Mouse (Mus musculus) liver, adult (tissue): ENCODE measurements around the gene Apopt1.

Experiments used
- GATA4 ChIP-seq: IDR thresholded peaks from 2 replicates; pipeline ENCODE4 v1.6.1; 2014; ENCODE audit warnings: mild to moderate bottlenecking, low read length; ENCODE audit not compliant: insufficient replicate concordance

Apopt1 gene

DNA sequence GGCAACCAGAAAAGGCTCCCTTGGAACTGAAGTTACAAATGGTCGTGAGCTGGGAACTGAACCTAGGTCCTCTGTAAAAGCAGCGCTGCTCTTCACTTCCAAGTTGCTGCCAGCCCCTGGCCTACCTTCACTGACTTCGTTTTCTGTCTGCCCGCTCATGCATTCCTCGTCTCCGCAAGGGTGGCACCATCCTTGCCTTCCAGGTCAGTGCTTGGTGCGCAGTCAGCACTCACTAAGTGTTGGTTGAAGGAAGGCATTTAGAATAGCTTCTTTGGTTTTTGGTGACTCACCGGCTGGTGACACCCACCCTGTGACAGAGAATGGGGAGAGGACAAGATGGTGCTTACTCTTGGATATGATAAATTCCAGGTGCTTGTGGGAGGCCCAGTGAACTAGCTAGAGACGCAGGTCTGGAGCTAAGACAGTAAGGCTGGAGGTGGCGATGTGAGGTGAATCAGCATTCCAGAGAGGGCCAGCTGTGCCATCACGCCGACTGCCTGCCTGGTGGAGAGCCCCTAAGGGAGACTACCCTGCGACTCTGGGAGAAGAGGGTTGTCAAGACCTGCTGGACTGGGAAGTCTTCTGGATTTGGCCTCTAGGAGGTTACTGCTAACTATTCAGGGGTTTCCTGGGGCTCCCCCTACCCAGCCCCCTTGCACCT, 49.7 kb downstream of the Apopt1 start:
- TF ChIP-seq GATA4, result no peak

DNA sequence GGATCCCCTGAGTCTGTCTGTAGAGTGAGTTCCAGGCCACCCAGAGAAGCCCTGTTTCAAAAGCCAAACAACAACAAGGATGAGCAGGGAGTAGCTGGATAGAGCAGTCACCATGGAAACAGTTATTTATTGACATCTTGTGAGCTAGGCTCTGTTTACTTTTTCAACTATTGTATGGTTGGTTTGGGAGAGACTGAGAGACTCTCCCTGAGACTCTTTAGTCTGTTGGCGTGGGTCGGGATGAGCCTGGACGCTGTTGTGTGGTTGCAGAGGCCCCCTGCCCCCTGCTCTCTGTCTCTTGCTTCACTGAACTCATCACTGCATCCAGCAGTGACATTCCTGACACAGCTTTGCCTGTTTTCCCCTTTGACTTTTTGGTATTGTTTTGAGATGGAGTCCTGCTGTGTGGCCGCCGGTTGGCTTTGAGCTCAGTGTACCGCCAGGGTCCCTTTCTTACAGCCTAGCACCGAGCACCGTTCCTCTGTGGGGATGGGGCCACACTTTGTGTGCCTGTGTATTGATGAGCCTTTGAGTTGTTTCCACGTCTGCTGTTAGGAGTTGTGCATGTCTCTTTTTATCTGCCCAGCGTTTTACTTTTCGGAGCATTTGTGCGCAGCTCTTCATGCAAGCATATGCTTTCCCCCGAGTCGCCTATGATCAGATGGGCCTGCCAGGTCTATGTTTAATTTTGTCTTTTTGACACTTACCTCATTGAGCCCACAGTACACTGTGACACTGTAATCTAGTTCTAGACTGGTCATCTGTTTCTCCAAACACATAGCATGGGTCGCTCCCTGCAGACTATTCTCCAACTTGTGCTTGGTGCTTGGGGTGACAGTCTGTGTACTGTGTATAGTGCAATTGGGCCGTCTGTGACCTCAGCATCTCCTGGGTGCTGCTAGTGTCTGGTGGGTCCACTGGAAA, 53.5 kb downstream of the Apopt1 start:
- no peak for TF ChIP-seq GATA4

DNA sequence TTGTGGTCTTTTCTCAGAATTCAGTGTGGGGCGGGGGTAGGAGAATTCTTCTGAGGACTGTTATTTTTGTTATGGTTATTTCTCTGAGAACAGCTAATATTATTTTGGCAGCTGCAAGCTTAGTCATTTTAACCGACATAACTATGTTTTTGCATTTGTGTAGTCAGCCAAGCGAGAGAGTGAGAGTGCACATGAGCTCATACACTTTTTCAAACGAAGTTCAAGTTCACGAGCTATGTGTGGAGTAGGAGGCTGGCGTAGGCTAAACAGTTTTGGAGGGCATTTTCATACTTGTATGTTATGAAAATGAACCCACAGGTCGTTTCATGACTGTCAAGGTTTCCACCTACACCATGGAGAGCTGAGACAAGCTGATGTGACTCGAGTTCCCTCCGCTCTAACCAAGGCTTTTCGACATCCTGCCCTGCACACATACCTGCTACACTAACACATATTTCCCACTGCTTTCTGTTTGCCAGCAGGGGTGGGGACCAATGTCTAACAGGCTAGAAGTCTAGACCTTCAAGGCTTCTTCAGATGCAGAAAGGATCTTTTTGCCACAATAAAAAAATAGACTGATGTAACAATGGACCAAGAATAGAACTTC, 55.4 kb downstream of the Apopt1 start:
- TF ChIP-seq GATA4, result no peak

DNA sequence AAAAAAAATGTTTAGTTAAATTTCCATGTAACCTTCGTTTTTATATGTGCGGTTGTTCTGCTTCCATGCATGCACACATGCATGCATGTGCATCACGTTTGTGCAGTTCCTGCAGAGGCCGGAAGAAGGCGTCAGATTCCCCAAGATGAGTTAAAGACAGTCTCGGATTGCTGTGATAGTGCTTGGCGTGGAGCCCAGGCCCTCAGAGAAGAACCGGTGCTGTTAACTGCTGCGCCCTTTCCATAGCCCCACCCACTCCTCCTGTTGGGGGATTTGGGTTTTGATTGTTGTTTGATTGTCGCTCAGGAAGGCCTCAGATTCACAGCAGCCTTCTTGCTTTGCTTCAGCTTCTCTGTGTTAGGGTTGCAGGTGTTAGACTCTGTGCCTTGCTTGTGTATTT, 56.2 kb downstream of the Apopt1 start:
- no peak for TF ChIP-seq GATA4

DNA sequence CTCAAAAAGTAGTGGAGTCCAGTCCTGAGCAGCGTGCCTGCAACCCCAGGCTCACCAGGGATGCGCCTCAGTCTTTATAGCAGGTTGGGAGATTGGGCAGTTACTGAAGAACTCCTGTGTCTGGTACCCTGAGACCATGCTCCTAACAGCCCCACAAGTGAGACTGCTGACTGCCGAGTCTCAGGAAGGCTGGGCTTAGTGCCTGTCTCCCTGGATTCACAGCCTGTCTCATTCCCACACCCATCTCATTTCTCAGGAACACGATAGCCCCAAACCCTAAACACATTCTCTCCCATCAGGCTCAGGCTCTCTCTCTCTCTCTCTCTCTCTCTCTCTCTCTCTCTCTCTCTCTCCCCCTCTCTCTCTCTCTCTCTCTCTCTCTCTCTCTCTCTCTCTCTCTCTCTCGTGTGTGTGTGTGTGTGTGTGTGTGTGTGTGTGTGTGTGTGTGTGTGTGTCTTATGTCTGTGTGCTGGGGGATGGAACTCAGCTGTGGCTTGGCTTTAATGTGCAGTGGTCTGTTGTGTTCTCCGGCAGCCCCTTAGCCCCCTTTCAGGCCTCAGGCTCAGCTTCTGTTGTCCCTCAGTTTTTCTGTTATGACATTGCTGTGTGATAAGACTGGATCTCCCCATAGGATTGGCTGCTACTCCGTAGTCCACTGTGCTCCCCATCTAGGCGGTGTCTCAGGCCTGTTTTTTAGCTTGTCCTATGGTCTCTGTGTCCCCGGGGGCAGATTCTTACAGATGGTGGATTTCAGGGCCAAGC, 56.9 kb downstream of the Apopt1 start:
- no peak for TF ChIP-seq GATA4

GRCm38 (mm10) chr12:111770651-111771050, 57.6 kb downstream of the Apopt1 start:
- no peak for TF ChIP-seq GATA4

- TF ChIP-seq GATA4, result no peak
Measured at GRCm38 (mm10) chr12:111774156-111774555, 61.1 kb downstream of the Apopt1 start.

DNA sequence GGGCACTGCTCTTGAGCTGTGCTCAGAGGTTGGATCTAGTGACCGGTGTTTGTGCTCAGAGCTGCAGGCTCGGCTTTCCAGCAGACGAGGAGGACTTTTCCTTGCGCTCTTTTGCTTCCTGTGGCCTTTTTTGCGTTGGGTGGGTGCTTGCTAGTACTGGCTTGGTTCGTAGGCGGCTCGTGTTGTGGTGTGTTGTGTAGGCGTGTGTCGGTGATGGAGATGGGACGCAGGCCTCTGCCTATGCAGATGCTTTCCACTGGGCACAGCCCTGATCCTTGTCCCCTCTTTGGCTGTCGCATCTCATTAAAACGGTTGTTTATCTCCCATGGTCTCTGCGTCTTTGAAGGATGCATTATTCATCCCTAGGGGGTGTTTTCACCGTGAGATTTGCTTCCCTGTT, 61.8 kb downstream of the Apopt1 start:
- no peak for TF ChIP-seq GATA4

- TF ChIP-seq GATA4, result no peak
Measured at GRCm38 (mm10) chr12:111777919-111778318, 64.9 kb downstream of the Apopt1 start.

- TF ChIP-seq GATA4, result no peak
Measured at GRCm38 (mm10) chr12:111779544-111779943, 66.5 kb downstream of the Apopt1 start.

DNA sequence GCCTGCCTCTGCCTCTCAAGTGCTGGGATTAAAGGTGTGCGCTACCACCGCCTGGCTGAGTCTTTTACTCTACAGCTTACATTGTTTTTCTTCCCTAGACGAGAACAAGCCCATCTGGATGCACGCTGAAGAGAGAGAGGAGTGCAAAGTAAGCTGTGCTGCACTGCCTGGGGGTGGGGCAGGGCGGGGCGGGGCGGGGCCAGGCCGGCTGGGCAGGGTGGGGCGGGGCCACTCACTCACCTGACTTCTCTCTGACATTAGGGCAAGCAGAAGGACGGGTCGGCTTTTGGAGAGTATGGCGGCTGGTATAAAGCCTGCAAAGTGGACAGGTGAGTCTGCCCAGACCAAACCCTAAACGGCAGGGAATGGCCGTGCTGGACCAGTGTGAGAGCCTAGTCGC, 72.1 kb downstream of the Apopt1 start:
- no peak for TF ChIP-seq GATA4

DNA sequence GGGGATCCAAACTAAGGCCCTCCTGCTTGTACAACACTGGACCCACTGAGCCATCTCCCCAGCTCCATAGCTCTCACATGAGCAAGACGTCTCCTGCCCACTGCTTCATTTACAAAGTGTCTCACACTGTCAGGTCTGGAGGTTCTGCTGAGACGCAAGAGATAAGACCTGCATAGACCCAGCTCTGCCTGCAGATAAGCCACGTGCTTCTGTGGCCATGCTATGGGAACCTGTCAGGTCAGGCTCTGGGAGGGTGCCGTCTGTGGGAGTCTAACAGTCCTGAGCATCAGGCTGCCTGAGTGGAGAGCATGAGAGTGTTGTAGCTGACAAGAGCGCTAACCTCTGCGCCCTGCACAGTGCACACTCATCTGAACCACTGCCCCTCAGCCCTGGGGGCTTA, 74.0 kb downstream of the Apopt1 start:
- no peak for TF ChIP-seq GATA4

DNA sequence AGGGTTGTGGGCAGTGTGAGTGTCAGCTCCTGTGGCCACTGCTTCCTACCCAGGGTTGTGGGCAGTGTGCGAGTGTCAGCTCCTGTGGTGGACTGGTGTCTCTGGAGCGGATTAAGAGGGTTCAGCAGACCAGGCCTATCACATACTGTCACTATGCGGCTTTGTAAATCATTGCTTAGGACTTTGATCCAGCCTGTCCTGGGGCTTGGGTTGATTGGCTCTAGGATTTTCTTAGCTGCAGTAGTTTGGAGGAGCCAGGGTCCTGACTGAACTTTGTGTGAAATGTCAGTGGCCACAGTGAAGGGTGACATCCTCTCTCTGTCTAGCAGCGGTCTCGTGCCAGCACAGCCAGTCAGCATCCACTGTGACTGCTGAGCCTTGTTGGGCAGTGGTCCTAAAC, 77.0 kb downstream of the Apopt1 start:
- no peak for TF ChIP-seq GATA4

DNA sequence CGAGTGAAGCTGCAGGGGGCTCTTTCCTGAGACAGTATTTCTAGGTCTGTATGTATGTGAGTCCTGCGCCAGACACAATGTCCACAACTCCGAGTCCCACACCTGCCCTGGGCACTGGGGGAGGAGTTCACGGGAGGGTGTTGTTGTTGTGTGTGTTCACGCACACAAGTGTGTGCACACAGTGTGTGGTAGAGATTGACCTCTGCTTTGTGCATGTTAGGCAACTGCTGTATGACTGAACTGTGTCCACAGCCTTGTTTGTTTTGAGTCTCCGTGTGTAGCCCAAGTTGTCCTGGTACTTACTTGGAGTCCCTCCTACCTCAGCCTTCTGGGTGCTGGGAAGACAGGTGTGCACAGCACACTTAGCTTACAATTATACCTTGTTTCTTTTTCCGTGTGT, 77.6 kb downstream of the Apopt1 start:
- no peak for TF ChIP-seq GATA4

DNA sequence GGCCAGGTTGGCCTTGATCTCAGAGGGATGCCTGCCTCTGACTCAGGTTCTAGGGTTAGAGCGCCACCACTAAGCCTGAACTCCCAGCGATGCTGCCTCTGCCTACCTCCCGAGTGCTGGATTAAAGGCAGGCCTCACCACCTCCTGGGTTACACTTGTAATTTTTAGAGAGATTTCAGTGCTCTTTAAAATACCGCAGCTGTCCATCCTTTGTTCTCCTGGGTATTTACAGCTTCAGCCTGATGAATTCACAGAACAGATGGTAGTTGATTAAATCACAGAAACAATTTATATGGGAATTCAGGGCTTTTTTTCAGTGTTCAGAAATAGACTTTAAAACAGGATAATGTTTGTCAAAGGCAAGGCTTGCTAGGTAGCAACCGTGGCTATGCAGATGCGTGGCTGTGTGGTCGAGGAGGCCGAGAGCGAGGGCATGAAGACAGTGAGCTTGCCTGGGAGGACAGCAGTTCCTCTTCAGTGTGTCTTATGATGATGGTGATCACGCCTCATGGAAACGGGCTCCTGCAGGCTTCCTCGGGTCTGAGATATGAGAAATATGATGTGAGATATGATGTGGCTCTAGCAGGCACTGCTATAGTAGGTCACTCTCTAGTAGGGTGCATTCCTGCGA, 78.5 kb downstream of the Apopt1 start:
- TF ChIP-seq GATA4, result no peak
